In genomic region chr5:137045402-137046323, GRCm38 (mm10) we compare ENCODE assay signal across 8 mouse cellular contexts. TPM values are rescaled to one million over a fixed set of nuclear protein-coding genes. Genes with fewer than 3 reads are reported as not detected.
DNase-seq lines count a peak whose midpoint lies in the region; ATAC-seq lines count a peak whose summit lies in the region.

Ap1s1 (minus strand) TSS chr5:137046135.

- peak within 1 kb of the TSS; percentile 88 for H3K4me3 ChIP-seq in hindbrain, embryonic 14.5 days (replicated peaks; ENCODE audit: low read length)

- peak within 1 kb of the TSS; percentile 86 for H3K27ac ChIP-seq in hindbrain, embryonic 14.5 days

- under 1% methylated on average over 48 of the region's 48 CpGs for WGBS in hindbrain, embryonic 14.5 days

- peak within 1 kb of the TSS; percentile 78 for H3K4me2 ChIP-seq in hindbrain, embryonic 14.5 days (replicated peaks)

- peaks cover 16% of the 10 kb centered on the region for H3K4me1 ChIP-seq in hindbrain, embryonic 14.5 days (replicated peaks; ENCODE audit: control insufficient read depth, insufficient read depth, low read length)

- no peaks in the 10 kb centered on the region for H3K9me3 ChIP-seq in hindbrain, embryonic 14.5 days (ENCODE audit: control insufficient read depth, low read length)

- DNase-seq in R1 (ENCODE audit: low read depth, low spot score): peak; percentile 100
- peak; percentile 99 for DNase-seq in cerebellum, postnatal 25 days
- peak; percentile 95 for DNase-seq in frontal cortex, postnatal 25 days (ENCODE audit: low spot score in 2 of 2)
- peak; percentile 99 for DNase-seq in hindbrain, embryonic 14.5 days (ENCODE audit: low spot score)
- peak; percentile 99 for DNase-seq in layer of hippocampus, postnatal 36 days
- peak; percentile 96 for DNase-seq in lung, postnatal 36 days
- DNase-seq in retina, postnatal 1 day: peak; percentile 99
- DNase-seq in urinary bladder, adult 18-20 months (ENCODE audit: low spot score in 2 of 2): peak; percentile 95 to 96

- ATAC-seq in hindbrain, embryonic 14.5 days (ENCODE audit: low FRiP score): peak; percentile 92

- H3K27me3 ChIP-seq in hindbrain, embryonic 14.5 days (ENCODE audit: control insufficient read depth, insufficient read depth, low read length): no peaks in the 10 kb centered on the region

- peak within 1 kb of the TSS; percentile 93 for H3K9ac ChIP-seq in hindbrain, embryonic 14.5 days

- H3K36me3 ChIP-seq in hindbrain, embryonic 14.5 days (replicated peaks; ENCODE audit: control insufficient read depth, insufficient read depth): peaks cover 21% of the 10 kb centered on the region

RNA-seq across cellular contexts. Expression of gene Ap1s1, which starts in this region (rescaled TPM):
- 192 and 201 TPM in 2 replicates for polyA plus RNA-seq in hindbrain, embryonic 14.5 days (2014; fragmentation: Nextera tagmentation; extraction: Ambion mirVana)
- 100 to 1,000 TPM; 286 to 323 TPM for total RNA-seq in layer of hippocampus, postnatal 36 days (2021)

Comparison
In these comparisons a context has a peak if more than half of its experiments do, and no peak if none do; other contexts are left out.
1. Peak in every context shown above with its lines: DNase-seq, ATAC-seq, H3K4me3 ChIP-seq and H3K27ac ChIP-seq.